Mouse (Mus musculus): ENCODE measurements around the gene Yipf3.

The Yipf3 gene

DNA sequence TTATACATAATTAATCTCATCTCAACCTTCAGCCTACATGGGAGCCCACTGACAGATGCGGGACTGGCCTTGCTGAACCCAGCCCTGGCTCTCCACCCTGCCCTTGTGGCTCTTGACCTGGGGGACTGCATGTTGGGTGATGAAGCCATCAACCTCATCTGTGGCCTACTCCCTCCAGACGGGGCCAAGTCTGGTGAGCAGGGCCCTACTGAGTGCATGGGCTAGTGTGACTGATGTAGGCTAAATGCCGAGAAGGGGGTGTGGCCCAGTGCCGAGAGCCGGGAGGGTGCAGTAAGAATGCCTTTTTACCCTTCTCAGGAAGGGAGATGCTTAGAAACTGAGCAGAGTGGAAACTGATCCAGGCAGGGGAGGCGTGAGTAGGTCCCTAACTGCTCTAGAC lies 7.3 kb downstream of the Yipf3 start:
- no peak for DNase-seq (ENCODE audit: low read depth, low spot score)

DNA sequence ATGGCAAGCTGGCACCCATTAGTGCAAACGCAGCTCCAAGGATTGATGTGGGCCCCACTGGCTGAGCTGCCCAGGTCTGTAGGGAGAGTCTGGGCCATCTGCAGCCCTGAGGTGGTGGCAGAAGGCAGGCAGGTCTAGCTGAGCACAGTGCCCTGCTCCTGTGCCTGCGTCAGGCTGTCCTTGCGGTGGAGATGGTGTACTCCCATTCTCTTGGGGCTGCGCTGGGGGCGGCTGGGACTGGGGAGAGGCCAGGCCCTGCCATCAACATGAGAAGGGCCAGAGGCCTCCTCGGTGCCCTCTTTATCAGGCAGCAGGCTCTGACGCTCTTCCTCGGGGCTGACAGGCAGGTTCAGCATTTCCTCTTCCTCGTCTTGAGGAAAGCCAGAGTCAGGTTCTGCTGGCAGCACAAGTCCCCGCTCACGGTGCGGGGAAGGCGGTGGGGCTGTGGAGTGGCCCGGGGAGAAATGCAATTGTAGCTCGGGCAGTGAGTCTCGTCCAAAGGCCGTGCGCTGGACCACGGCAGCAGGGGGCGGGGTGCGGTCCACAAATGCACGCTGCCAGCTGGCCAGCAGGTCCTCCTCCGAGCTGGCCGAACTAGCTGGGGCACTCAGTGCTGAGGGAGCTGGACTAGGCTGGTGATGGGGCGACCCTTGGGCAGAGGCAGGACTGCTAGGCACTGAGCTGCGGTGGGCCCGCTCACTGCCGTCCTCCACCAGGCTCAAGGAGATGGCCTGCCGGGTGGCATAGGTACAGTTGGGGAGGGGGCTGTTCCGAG lies 10.6 kb downstream of the Yipf3 start:
- no peak for DNase-seq (ENCODE audit: low read depth, low spot score)

- DNase-seq (ENCODE audit: low read depth, low spot score) = no peak
These were observed 11.8 kb downstream of the Yipf3 start for GRCm38 (mm10) chr17:46259675-46260074.

GRCm38 (mm10) chr17:46262201-46262694 lies 14.4 kb downstream of the Yipf3 start:
- no peak for DNase-seq (ENCODE audit: low read depth, low spot score)

DNA sequence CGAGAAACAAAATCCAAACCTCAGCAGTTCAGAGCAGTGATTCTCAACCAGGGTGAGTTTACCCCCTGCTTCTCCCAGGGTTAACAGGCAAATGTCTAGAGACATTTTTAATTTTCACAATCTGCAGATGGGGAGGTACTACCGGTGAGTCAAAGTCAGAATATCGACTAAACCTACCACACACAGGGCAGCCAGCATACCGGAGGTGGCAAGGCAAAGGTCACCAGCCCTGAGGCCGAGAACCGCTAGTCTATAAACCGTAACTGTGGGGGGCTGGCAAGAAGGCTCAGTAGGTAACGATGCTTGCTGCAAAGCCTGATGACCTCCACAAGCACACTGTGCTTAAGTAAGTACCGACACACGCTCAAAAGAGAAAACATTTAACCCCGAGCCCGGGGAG lies 17.6 kb downstream of the Yipf3 start:
- no peak for DNase-seq (ENCODE audit: low read depth, low spot score)

GRCm38 (mm10) chr17:46265918-46266618 lies 18.2 kb downstream of the Yipf3 start:
- DNase-seq (ENCODE audit: low read depth, low spot score) = no peak

DNA sequence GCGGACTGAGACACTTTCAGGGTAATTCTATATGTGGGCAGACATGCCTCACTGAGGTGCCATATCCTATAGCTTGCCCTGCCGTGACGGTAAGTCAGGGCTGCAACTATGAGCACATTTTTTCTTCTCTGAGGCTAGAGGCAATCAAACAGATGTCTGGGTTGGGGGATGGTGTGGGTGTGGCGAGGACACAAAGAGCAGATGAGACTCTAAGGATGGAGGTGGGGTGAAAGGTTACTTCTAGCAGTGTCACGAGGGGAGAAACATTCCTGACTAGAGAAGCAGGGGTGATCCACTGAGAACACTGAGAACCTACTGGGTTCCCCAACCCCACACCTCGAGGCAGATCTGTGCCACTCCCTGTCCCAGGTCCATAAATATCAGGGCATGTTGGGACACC lies 19.1 kb downstream of the Yipf3 start:
- DNase-seq (ENCODE audit: low read depth, low spot score) = no peak

DNA sequence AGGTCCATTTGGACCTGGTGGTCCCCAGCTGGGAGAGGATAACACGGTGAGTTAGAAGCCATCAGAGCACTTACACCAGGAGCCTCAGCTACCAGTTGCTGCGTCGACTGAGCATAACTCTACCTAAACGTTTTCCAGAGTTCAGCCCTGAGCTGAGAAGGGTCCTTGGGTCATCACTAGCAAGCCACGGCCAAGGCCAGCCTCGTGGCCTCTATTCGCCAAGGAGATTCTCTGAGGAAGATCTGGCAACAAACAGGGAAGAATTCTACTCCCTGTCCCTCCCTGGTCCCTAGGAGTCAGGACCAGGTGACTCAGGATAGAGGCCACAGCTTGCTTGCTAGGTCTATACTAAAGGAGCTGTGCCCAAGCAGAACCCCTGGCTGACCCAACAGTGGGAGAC lies 19.6 kb downstream of the Yipf3 start:
- DNase-seq (ENCODE audit: low read depth, low spot score) = no peak

DNA sequence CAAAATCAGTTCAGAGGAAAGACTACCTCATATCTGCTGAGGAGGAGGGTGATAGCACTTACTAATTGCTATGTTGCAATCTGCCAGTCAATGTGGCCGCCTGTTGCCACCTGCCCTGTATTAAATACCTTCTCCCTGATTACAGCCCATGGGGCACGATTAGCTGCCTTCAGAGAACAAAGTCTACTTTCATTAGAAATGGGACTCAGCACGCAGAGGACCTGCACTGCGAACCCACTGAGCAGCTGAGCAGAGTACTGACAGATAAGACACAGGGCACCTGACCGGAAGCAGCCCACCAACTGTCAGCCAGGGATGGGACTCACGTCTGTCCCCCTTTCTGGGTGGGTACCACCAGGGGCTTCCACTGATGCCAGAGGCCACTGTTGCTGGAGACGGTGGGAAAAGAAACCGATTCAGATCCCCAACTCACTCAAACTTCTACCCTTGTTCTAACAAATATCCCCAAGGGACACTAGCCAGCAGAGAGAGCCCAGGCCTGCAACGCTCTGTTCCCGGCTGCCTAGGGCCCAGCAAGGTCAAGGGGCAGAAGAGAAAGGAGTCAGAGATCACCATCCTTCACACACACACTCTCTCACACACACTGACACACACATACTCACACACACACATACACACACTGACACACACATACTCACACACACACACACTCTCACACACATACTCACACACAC lies 20.3 kb downstream of the Yipf3 start:
- DNase-seq (ENCODE audit: low read depth, low spot score) = no peak

GRCm38 (mm10) chr17:46269771-46270534 lies 22.1 kb downstream of the Yipf3 start:
- no peak for DNase-seq (ENCODE audit: low read depth, low spot score)

DNA sequence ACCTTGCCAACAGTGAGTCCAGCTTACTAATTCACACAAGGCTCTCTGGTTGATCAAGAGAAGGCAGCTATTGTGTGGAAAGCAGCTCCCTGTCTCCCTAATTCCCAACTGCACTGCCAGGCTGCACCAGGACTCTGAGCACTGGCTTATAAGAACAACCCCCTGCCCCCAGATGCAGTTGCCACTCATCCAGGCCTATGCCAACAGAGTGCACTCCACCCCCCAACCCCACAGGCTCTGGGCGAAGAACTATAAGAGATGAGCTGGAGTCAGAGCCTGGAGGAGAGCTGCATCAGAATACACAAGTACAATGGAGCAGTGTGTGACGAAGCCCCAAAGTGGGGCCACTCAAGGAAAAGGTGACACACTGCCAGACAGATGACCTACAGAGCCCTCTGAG lies 24.2 kb downstream of the Yipf3 start:
- no peak for DNase-seq (ENCODE audit: low read depth, low spot score)

- no peak for DNase-seq (ENCODE audit: low read depth, low spot score)
These were observed 24.8 kb downstream of the Yipf3 start for GRCm38 (mm10) chr17:46272675-46273074.

GRCm38 (mm10) chr17:46273803-46274236 lies 25.9 kb downstream of the Yipf3 start:
- no peak for DNase-seq (ENCODE audit: low read depth, low spot score)

DNA sequence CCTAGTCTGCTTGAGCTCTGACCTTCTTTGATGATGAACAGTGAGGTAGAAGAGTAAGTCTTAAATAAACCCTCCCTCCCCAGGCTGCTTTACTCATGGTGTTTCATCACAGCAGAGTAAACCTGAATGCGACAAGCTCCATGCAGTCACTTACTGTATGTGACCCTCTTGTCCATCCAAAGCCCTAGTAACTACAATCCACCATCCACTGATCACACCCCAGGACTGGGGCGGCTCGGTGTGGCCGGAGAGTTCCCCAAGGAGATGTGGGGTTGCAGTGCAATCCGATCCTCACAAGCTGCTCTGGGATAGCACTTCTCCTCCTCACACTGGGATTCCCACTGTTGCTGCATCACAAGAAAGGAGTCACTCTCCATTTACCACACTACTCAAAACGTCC lies 26.6 kb downstream of the Yipf3 start:
- no peak for DNase-seq (ENCODE audit: low read depth, low spot score)

- DNase-seq (ENCODE audit: low read depth, low spot score) = no peak
These were observed 27.2 kb downstream of the Yipf3 start for GRCm38 (mm10) chr17:46275034-46275433.

GRCm38 (mm10) chr17:46275506-46275905 lies 27.6 kb downstream of the Yipf3 start:
- no peak for DNase-seq (ENCODE audit: low read depth, low spot score)

GRCm38 (mm10) chr17:46277586-46277985 lies 29.7 kb downstream of the Yipf3 start:
- no peak for DNase-seq (ENCODE audit: low read depth, low spot score)

DNA sequence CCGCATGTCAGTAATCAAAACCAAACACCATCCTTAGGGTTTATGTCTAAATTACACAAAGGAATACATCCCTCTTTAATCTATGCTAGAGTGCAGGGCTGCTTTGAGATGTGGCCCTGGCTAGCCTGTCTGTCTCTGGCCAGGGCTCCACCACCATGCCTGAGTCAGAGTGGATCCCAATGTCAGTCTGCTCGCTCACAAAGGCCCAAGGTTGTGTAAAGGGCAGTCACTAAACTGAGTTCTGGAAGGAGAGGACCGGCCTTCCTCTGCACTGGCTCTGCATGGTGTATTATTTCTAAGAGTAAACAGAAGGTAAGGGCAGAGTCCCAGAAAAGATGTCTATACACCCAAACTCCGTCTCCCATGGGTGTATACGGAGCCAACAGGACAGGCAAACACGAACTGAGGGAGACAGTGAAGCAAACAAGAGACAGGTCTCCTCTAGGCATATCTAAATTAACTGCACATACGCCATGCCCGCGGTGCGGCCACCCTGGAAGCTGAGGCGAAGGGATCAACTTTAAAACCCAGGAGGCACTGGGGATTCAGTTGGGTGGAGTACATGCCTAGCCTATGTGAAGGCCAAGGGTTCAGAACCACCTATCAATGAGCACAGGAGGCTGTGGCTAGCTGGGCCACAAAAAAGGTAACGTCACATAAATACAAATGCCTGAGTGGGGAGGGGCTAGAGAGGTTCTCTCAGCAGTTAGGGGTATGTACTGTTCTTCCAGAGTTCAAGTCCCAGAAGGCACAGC lies 30.3 kb downstream of the Yipf3 start:
- DNase-seq (ENCODE audit: low read depth, low spot score) = no peak

DNA sequence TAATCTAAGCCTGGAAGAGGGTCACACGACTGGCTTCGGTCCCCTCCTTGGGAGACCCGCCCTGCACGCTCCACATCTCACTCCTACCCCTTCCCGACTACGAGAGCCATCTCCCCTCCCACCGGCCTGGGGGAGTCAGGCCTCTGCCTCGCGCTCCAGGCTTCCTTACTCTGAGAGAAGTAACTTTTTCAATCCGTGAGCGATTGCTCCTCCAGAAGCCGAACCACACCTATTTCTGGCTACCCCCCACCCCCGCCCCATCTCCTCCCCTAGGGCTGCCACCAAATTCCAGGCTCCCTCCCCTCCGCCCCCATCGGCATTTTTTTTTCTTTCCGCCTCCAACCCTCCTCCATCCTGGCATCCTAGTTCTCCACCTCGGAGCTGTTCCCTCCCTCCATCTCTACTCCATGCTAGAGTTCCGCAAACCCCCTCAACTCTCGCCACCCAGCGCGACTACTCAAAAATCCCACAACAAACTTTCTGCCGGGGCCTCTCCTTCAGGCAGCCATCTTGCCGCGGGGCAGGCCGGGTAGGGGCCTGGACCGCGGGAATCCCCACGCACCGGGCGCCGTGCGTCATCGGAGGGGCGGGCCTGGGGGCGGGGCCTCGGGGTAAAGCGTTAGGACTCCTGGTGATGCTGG lies 34.7 kb downstream of the Yipf3 start, which contains the start of gene Tjap1:
Gene Tjap1 (minus strand): TSS at position 544 of the 641 bp plus-strand sequence.
- peak; percentile 81 for DNase-seq (ENCODE audit: low read depth, low spot score)

- DNase-seq (ENCODE audit: low read depth, low spot score) = no peak
These were observed 35.3 kb downstream of the Yipf3 start for GRCm38 (mm10) chr17:46283140-46283539.

Measured in embryo, embryonic 11.5 days (tissue).